Mouse (Mus musculus): ENCODE results near the gene Mybpc2.

DNA sequence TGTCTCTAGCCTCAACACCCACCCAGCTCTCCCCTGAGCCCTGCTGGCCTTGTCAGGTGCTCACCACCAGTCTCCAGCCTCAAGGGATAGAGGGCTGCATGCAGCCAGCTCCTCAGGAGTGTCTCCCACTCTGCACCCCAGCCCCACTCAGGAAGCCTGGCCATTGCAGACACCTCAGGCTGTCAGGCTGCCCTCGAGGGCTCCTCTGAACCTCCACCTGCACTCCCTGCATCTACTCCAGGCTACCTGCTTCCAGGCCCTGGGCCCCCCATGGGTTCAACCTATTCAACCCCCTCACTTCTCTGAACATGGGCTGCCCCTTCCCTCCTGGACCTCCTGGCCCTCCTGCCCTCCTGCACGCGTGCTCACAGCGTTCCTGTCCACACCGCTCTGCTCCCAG lies 33.1 kb downstream of the Mybpc2 start:
- TF ChIP-seq CTCF (IDR thresholded peaks at IDR 0.05; ENCODE audit: borderline replicate concordance, extremely low read depth, insufficient read depth, insufficient read length) (no peak), POLR2A (IDR thresholded peaks at IDR 0.05; ENCODE audit: borderline replicate concordance, extremely low read depth, insufficient read depth, insufficient read length, poor library complexity, severe bottlenecking) (no peak)
